Mouse (Mus musculus) CD4-positive, CD25-positive, alpha-beta regulatory T cell, adult 4 months (primary cell): ENCODE measurements at regions not wholly inside any gene's neighbourhood (a gene's known extent, or its start where the extent isn't known, plus 50 kb on each side); places are given as distances from the start of the nearest gene placed in this dataset.

Source experiments
- ATAC-seq: one replicate; pipeline ENCODE4 v1.8.0; 2017

GRCm38 (mm10) chr1:73299978-73300688 is 284.4 kb upstream of the Tnp1 start:
- ATAC-seq, result no peak

- ATAC-seq, result no peak
Measured at GRCm38 (mm10) chr1:73285342-73285741, 269.6 kb upstream of the Tnp1 start.

- ATAC-seq, result no peak
Measured at GRCm38 (mm10) chr1:73274480-73274879, 258.8 kb upstream of the Tnp1 start.

- ATAC-seq, result no peak
Measured at GRCm38 (mm10) chr1:73270787-73271391, 255.2 kb upstream of the Tnp1 start.

GRCm38 (mm10) chr1:73269051-73269755 is 253.5 kb upstream of the Tnp1 start:
- no peak for ATAC-seq

- ATAC-seq, result no peak
Measured at GRCm38 (mm10) chr1:73265009-73265408, 249.3 kb upstream of the Tnp1 start.

- ATAC-seq, result no peak
Measured at GRCm38 (mm10) chr1:73264245-73264644, 248.5 kb upstream of the Tnp1 start.

GRCm38 (mm10) chr1:73259525-73260098 is 243.9 kb upstream of the Tnp1 start:
- ATAC-seq, result no peak

- no peak for ATAC-seq
Measured at GRCm38 (mm10) chr1:73257263-73257662, 241.6 kb upstream of the Tnp1 start.

GRCm38 (mm10) chr1:73251911-73252356 is 236.2 kb upstream of the Tnp1 start:
- ATAC-seq, result no peak

- no peak for ATAC-seq
Measured at GRCm38 (mm10) chr1:73244016-73244415, 228.3 kb upstream of the Tnp1 start.

GRCm38 (mm10) chr1:73242290-73242689 is 226.6 kb upstream of the Tnp1 start:
- ATAC-seq, result no peak

- ATAC-seq, result no peak
Measured at GRCm38 (mm10) chr1:73236867-73237266, 221.2 kb upstream of the Tnp1 start.

GRCm38 (mm10) chr1:73233636-73234035 is 217.9 kb upstream of the Tnp1 start:
- ATAC-seq, result no peak

- no peak for ATAC-seq
Measured at GRCm38 (mm10) chr1:73233041-73233440, 217.3 kb upstream of the Tnp1 start.

GRCm38 (mm10) chr1:73230611-73231010 is 214.9 kb upstream of the Tnp1 start:
- ATAC-seq, result no peak

- no peak for ATAC-seq
Measured at GRCm38 (mm10) chr1:73227246-73227645, 211.5 kb upstream of the Tnp1 start.

- no peak for ATAC-seq
Measured at GRCm38 (mm10) chr1:73221863-73222262, 206.2 kb upstream of the Tnp1 start.

- no peak for ATAC-seq
Measured at GRCm38 (mm10) chr1:73214305-73214946, 198.7 kb upstream of the Tnp1 start.

- no peak for ATAC-seq
Measured at GRCm38 (mm10) chr1:73207421-73207820, 191.7 kb upstream of the Tnp1 start.

- ATAC-seq, result no peak
Measured at GRCm38 (mm10) chr1:73205788-73206187, 190.1 kb upstream of the Tnp1 start.

GRCm38 (mm10) chr1:73200112-73200511 is 184.4 kb upstream of the Tnp1 start:
- ATAC-seq, result no peak

- no peak for ATAC-seq
Measured at GRCm38 (mm10) chr1:73190832-73191231, 175.1 kb upstream of the Tnp1 start.
